Mouse (Mus musculus): ENCODE data around the gene Tbc1d24.

DNA sequence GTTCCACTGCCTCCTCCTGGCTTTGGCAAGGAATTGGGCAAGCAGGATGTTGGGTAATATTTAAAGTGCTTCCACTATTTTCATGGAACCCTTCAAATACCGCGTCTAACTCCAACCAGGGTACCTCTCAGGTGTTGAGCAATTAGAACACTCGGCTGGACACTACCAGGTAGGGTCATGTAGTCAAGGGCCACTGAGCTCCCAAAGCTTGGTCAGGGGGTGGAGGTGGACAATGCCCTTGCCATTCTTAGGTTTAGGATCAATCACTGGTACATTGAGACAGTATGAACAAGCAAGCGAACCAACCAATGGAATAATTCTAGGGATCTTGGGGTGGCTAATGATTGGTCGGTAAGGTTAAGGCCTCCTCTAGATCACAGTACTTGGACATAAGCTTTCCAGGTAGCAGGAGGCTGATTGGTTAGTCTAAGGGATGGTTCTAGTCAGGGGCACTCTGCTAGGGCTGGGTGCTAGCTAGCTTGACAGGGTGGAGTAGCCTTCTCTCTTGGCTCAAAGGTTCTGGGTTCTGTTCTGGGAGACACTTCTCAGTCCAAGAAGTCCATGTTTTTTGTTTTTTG is 7.2 kb upstream of the Tbc1d24 start:
- no peak for TF ChIP-seq CTCF (IDR thresholded peaks at IDR 0.05; ENCODE audit: borderline replicate concordance, insufficient read depth, low read length)
- 0 out of 2 replicates have a peak, but pooled peaks have one; percentile 9 for TF ChIP-seq POLR2A (IDR thresholded peaks at IDR 0.05; ENCODE audit: low read depth, low read length)

Measured in embryonic fibroblast, embryonic 13.5 days (primary cell).